In genomic region chr1:24511536-24511935, GRCm38 (mm10) we compare ENCODE assay signal across 12 mouse cellular contexts.
"Had no signal": no experiment of that assay in that cellular context is flagged by ENCODE, and none has a peak within 500 bp of the region (broad histone marks: within the 10 kb centered on the region; RNA-seq: fewer than 3 reads in every experiment).

No protein-coding gene starts in this region.

- H3K36me3 ChIP-seq: midbrain, embryonic 10.5 days; neural tube, embryonic 15.5 days had no signal

- H3K27ac ChIP-seq: left cerebral cortex, adult 2 months; liver, embryonic 14.5 days; midbrain, embryonic 10.5 days; neural tube, embryonic 15.5 days; stomach, postnatal 0 days had no signal

- DNase-seq: kidney, adult 9 months; kidney, postnatal 10 days; lung, adult 18-20 months; lung, postnatal 36 days; midbrain, embryonic 14.5 days; thymus, postnatal 4 days had no signal

- H3K4me2 ChIP-seq: neural tube, embryonic 15.5 days had no signal

- H3K27me3 ChIP-seq: neural tube, embryonic 15.5 days had no signal

- H3K9ac ChIP-seq: liver, embryonic 14.5 days; neural tube, embryonic 15.5 days had no signal

- H3K4me3 ChIP-seq: left cerebral cortex, adult 2 months; midbrain, embryonic 10.5 days; myocyte; neural tube, embryonic 15.5 days had no signal

- H3K4me1 ChIP-seq: midbrain, embryonic 10.5 days; neural tube, embryonic 15.5 days had no signal

- H3K9me3 ChIP-seq: midbrain, embryonic 10.5 days; neural tube, embryonic 15.5 days had no signal
